Mouse (Mus musculus) left cerebral cortex, postnatal 25 days (tissue): ENCODE data around the gene Slc38a4. TPM values are rescaled to one million over a fixed set of nuclear protein-coding genes. Genes with fewer than 3 reads are reported as not detected.

Experiments used
- DNase-seq, 2 experiments: peaks; one replicate each; pipeline ENCODE4 v3.0.0; 2022; ENCODE audit warnings: low spot score in 2 of 2, mixed read lengths in 1 of 2
- intact Hi-C: fragments of 180-260 bp; cut with DNase I; formaldehyde crosslinking; loops from one replicate; pipeline ENCODE4 v1.15.1; 2025
- total RNA-seq, 2 experiments: library from RNA; stranded (reverse); gene quantifications; 2 replicates each; pipeline ENCODE4 v1.2.3; 2021

Gene Slc38a4
- total RNA-seq, 2 experiments from 2014 or later: 1.2 to 1.4 TPM

GRCm38 (mm10) chr15:96983581-96984330 is 72.0 kb downstream of the Slc38a4 start:
- DNase-seq: no peak
- intact Hi-C loops: no loop called here

GRCm38 (mm10) chr15:96975125-96975524 is 80.6 kb downstream of the Slc38a4 start:
- intact Hi-C loops: no loop called here
- DNase-seq: no peak

- intact Hi-C loops: no loop called here
- no peak for DNase-seq
Observed at GRCm38 (mm10) chr15:96974131-96974530, 81.6 kb downstream of the Slc38a4 start.

- DNase-seq: no peak
- intact Hi-C loops: no loop called here
Observed at GRCm38 (mm10) chr15:96973370-96973769, 82.4 kb downstream of the Slc38a4 start.

- DNase-seq: no peak
- intact Hi-C loops: no loop called here
Observed at GRCm38 (mm10) chr15:96972706-96973274, 83.0 kb downstream of the Slc38a4 start.

GRCm38 (mm10) chr15:96971906-96972305 is 83.8 kb downstream of the Slc38a4 start:
- intact Hi-C loops: no loop called here
- DNase-seq: no peak

GRCm38 (mm10) chr15:96969792-96970191 is 86.0 kb downstream of the Slc38a4 start:
- intact Hi-C loops: loop anchor here (5.0 kb wide), 1 partner anchor 168 kb away; no protein-coding TSS in a partner anchor
- no peak for DNase-seq

GRCm38 (mm10) chr15:96968741-96969140 is 87.0 kb downstream of the Slc38a4 start:
- intact Hi-C loops: loop anchor here (5.0 kb wide), 1 partner anchor 169 kb away; no protein-coding TSS in a partner anchor
- peak; percentile 8 to 63 for DNase-seq

- no peak for DNase-seq
- intact Hi-C loops: loop anchor here (5.0 kb wide), 1 partner anchor 171 kb away; no protein-coding TSS in a partner anchor
Observed at GRCm38 (mm10) chr15:96966326-96966725, 89.4 kb downstream of the Slc38a4 start.

GRCm38 (mm10) chr15:96963735-96964134 is 92.0 kb downstream of the Slc38a4 start:
- DNase-seq: peak in 1 of 2 experiments; percentile 14
- intact Hi-C loops: no loop called here

- peak in 1 of 2 experiments; percentile 15 for DNase-seq
- intact Hi-C loops: no loop called here
Observed at GRCm38 (mm10) chr15:96963318-96963717, 92.4 kb downstream of the Slc38a4 start.

GRCm38 (mm10) chr15:96960343-96960742 is 95.4 kb downstream of the Slc38a4 start:
- DNase-seq: peak in 1 of 2 experiments; percentile 69
- intact Hi-C loops: no loop called here

- intact Hi-C loops: no loop called here
- peak in 1 of 2 experiments; percentile 44 for DNase-seq
Observed at GRCm38 (mm10) chr15:96959247-96959646, 96.5 kb downstream of the Slc38a4 start.

GRCm38 (mm10) chr15:96956699-96957098 is 99.1 kb downstream of the Slc38a4 start:
- intact Hi-C loops: no loop called here
- DNase-seq: no peak

GRCm38 (mm10) chr15:96954389-96954788 is 101.4 kb downstream of the Slc38a4 start:
- no peak for DNase-seq

GRCm38 (mm10) chr15:96953938-96954238 is 101.9 kb downstream of the Slc38a4 start:
- DNase-seq: no peak
- intact Hi-C loops: loop anchor here (5.0 kb wide), 1 partner anchor 183 kb away; no protein-coding TSS in a partner anchor

More at GRCm38 (mm10) chr15:96954389-96954788, 101.4 kb downstream of the Slc38a4 start:
- intact Hi-C loops: loop anchor here (5.0 kb wide), 1 partner anchor 183 kb away; no protein-coding TSS in a partner anchor

GRCm38 (mm10) chr15:96953112-96953937 is 102.4 kb downstream of the Slc38a4 start:
- peak; percentile 59 to 65 for DNase-seq
- intact Hi-C loops: loop anchor here (5.0 kb wide), 1 partner anchor 184 kb away; no protein-coding TSS in a partner anchor

GRCm38 (mm10) chr15:96952488-96952887 is 103.3 kb downstream of the Slc38a4 start:
- intact Hi-C loops: loop anchor here (5.0 kb wide), 1 partner anchor 185 kb away; no protein-coding TSS in a partner anchor
- no peak for DNase-seq

GRCm38 (mm10) chr15:96951783-96952182 is 104.0 kb downstream of the Slc38a4 start:
- intact Hi-C loops: loop anchor here (5.0 kb wide), 1 partner anchor 186 kb away; no protein-coding TSS in a partner anchor
- DNase-seq: no peak

GRCm38 (mm10) chr15:96948471-96948870 is 107.3 kb downstream of the Slc38a4 start:
- intact Hi-C loops: no loop called here
- no peak for DNase-seq
